In the genomic region with DNA sequence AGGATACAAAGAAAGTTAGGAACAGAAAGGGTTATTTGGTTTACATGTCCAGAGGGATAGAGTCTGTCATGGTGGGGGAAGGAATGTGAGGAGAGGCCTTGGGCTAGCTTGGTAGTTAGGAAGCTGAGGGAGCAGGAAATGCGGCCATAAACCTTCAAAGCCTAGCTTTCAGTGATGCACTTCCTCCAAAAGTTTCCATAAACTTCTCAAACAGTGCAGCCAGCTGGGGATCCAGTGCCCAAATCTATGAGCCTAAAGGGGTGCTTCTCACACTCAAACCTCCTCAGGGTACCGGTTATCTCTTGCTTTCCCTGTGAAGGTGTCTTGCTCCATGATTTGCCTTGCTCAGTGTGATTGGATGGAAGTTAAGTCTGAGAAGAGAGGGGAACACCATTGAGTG, we compare ENCODE assay signal across 25 mouse cellular contexts. TPM values are rescaled to one million over a fixed set of nuclear protein-coding genes. Genes with fewer than 3 reads are reported as not detected.
DNase-seq lines count a peak whose midpoint lies in the region; ATAC-seq lines count a peak whose summit lies in the region.
"Had no signal": no experiment of that assay in that cellular context is flagged by ENCODE, and none has a peak within 500 bp of the region (broad histone marks: within the 10 kb centered on the region; RNA-seq: fewer than 3 reads in every experiment).

No protein-coding gene starts in this region.

- no peak overlapping the region for H3K9ac ChIP-seq in kidney, embryonic 16.5 days (replicated peaks; ENCODE audit: low read length)
- H3K9ac ChIP-seq in neural tube, embryonic 11.5 days (ENCODE audit: low read length) = no peak overlapping the region
- H3K9ac ChIP-seq in limb, embryonic 12.5 days (replicated peaks) = no peak overlapping the region
- H3K9ac ChIP-seq: forebrain, postnatal 0 days; heart, embryonic 15.5 days; hindbrain, embryonic 15.5 days; liver, embryonic 14.5 days; midbrain, embryonic 15.5 days; neural tube, embryonic 15.5 days had no signal

- H3K4me3 ChIP-seq in kidney, embryonic 16.5 days (ENCODE audit: low read length) = no peak overlapping the region
- no peak overlapping the region for H3K4me3 ChIP-seq in neural tube, embryonic 11.5 days (ENCODE audit: low read depth, low read length)
- no peak overlapping the region for H3K4me3 ChIP-seq in limb, embryonic 12.5 days (replicated peaks)
- H3K4me3 ChIP-seq: heart, embryonic 15.5 days; hindbrain, embryonic 15.5 days; left cerebral cortex, adult 2 months; midbrain, embryonic 15.5 days; neural tube, embryonic 15.5 days had no signal

- 72% methylated on average over 2 of the region's 2 CpGs for WGBS in kidney, embryonic 16.5 days
- WGBS in neural tube, embryonic 11.5 days = 85% methylated on average over 2 of the region's 2 CpGs
- WGBS in limb, embryonic 12.5 days = 57% methylated on average over 2 of the region's 2 CpGs

- intact Hi-C loops in left cerebral cortex, postnatal 4 days (cut with DNase I) = no loop called here

- peak overlapping the region; percentile 14; the same call in 1 of the 2 replicates for H3K27ac ChIP-seq in kidney, embryonic 16.5 days (ENCODE audit: low read length)
- H3K27ac ChIP-seq in neural tube, embryonic 11.5 days (ENCODE audit: low read depth, low read length) = 0 out of 2 replicates have a peak overlapping the region, but pooled peaks have one; percentile 3
- peak overlapping the region; percentile 31; the same call in 1 of the 2 replicates for H3K27ac ChIP-seq in limb, embryonic 12.5 days
- H3K27ac ChIP-seq: heart, embryonic 15.5 days; hindbrain, embryonic 15.5 days; left cerebral cortex, adult 2 months; liver, embryonic 14.5 days; midbrain, embryonic 15.5 days; neural tube, embryonic 15.5 days had no signal

- no peak for ATAC-seq in kidney, embryonic 16.5 days (ENCODE audit: low FRiP score, low TSS enrichment)
- no peak for ATAC-seq in neural tube, embryonic 11.5 days (ENCODE audit: insufficient read depth, low FRiP score, low TSS enrichment)
- ATAC-seq in limb, embryonic 12.5 days (ENCODE audit: insufficient number of reproducible peaks, insufficient read depth, low FRiP score, low TSS enrichment, low read depth) = no peak
- ATAC-seq: forebrain, postnatal 0 days; intestine, embryonic 16.5 days; midbrain, embryonic 15.5 days; Patski had no signal

- H3K4me1 ChIP-seq in kidney, embryonic 16.5 days (ENCODE audit: insufficient read depth, low read length) = peaks cover 17% of the 10 kb centered on the region
- peaks cover 5% of the 10 kb centered on the region; the same call in 1 of the 2 replicates for H3K4me1 ChIP-seq in neural tube, embryonic 11.5 days (ENCODE audit: control insufficient read depth, insufficient read depth, low read length)
- peaks cover 27% of the 10 kb centered on the region for H3K4me1 ChIP-seq in limb, embryonic 12.5 days (replicated peaks)

- H3K9me3 ChIP-seq in kidney, embryonic 16.5 days (ENCODE audit: low read length) = no peaks in the 10 kb centered on the region
- no peaks in the 10 kb centered on the region for H3K9me3 ChIP-seq in neural tube, embryonic 11.5 days (ENCODE audit: control insufficient read depth, low read length)
- H3K9me3 ChIP-seq in limb, embryonic 12.5 days = no peaks in the 10 kb centered on the region
- H3K9me3 ChIP-seq: G1E; heart, embryonic 15.5 days; hindbrain, embryonic 15.5 days; midbrain, embryonic 15.5 days; neural tube, embryonic 15.5 days had no signal

- H3K4me2 ChIP-seq in kidney, embryonic 16.5 days (replicated peaks; ENCODE audit: low read depth, low read length) = no peak overlapping the region
- no peak overlapping the region for H3K4me2 ChIP-seq in neural tube, embryonic 11.5 days (ENCODE audit: low read depth)
- H3K4me2 ChIP-seq in limb, embryonic 12.5 days = no peak overlapping the region
- H3K4me2 ChIP-seq: heart, embryonic 15.5 days; hindbrain, embryonic 15.5 days; midbrain, embryonic 15.5 days; neural tube, embryonic 15.5 days had no signal

- H3K27me3 ChIP-seq in kidney, embryonic 16.5 days (ENCODE audit: insufficient read depth, low read length) = no peaks in the 10 kb centered on the region
- H3K27me3 ChIP-seq in neural tube, embryonic 11.5 days (ENCODE audit: control insufficient read depth, insufficient read depth, low read length) = no peaks in the 10 kb centered on the region
- no peaks in the 10 kb centered on the region for H3K27me3 ChIP-seq in limb, embryonic 12.5 days
- H3K27me3 ChIP-seq: CH12.LX; heart, embryonic 15.5 days; hindbrain, embryonic 15.5 days; midbrain, embryonic 15.5 days; neural tube, embryonic 15.5 days; Patski had no signal

- 0 out of 2 replicates have a peak, but pooled peaks cover 3% of the 10 kb centered on the region for H3K36me3 ChIP-seq in kidney, embryonic 16.5 days (ENCODE audit: insufficient read depth, low read length)
- no peaks in the 10 kb centered on the region for H3K36me3 ChIP-seq in neural tube, embryonic 11.5 days (ENCODE audit: control insufficient read depth, insufficient read depth, low read length)
- H3K36me3 ChIP-seq in limb, embryonic 12.5 days = no peaks in the 10 kb centered on the region; the same call in 1 of the 2 replicates
- H3K36me3 ChIP-seq: G1E; heart, embryonic 15.5 days; hindbrain, embryonic 15.5 days; midbrain, embryonic 15.5 days; neural tube, embryonic 15.5 days had no signal

- no peak for DNase-seq in kidney, postnatal 36 days
- no peak for DNase-seq in neural tube, embryonic 11.5 days (ENCODE audit: low spot score)
- no peak for DNase-seq in neural tube, embryonic 10.5 days (ENCODE audit: extremely low spot score, low spot score)
- DNase-seq in T-cell, adult 2 months (ENCODE audit: low spot score) = peak; percentile 40
- no peak for DNase-seq in adrenal gland, adult 8-10 months
- no peak for DNase-seq in left cerebral cortex, postnatal 4 days
- DNase-seq: adrenal gland, adult 2 months; cerebellum, adult 11-12 months; cerebellum, postnatal 10 days; forebrain, postnatal 0 days; right cerebral cortex, adult 18-20 months; right cerebral cortex, postnatal 4 days; thymus, adult 18-20 months had no signal

RNA-seq across cellular contexts. Expression of a gene that starts 5.6 kb away (rescaled TPM):
- 1,506 and 1,750 TPM in 2 replicates for polyA plus RNA-seq in kidney, embryonic 16.5 days (2015; fragmentation: Nextera tagmentation; extraction: Ambion mirVana)
- polyA plus RNA-seq in neural tube, embryonic 11.5 days (2014; fragmentation: Nextera tagmentation; extraction: Ambion mirVana) = 3,130 and 3,517 TPM in 2 replicates
- 3,675 and 3,954 TPM in 2 replicates for polyA plus RNA-seq in limb, embryonic 12.5 days (2016; fragmentation: Nextera tagmentation; extraction: Ambion mirVana)
- 100 to 1,000 TPM in 3 of 4 experiments, 10 to 100 TPM in 1; 94.6 to 217 (median 164) TPM for total RNA-seq in adrenal gland, adult 8-10 months (2022)
- 1,000 to 10,000 TPM; 2,786 to 2,903 TPM for total RNA-seq in left cerebral cortex, postnatal 4 days (2021)

RNA-seq across cellular contexts. Expression of a gene that starts 53.2 kb away (rescaled TPM):
- polyA plus RNA-seq in kidney, embryonic 16.5 days (2015; fragmentation: Nextera tagmentation; extraction: Ambion mirVana) = 28.0 and 28.9 TPM in 2 replicates
- 40.0 and 48.6 TPM in 2 replicates for polyA plus RNA-seq in neural tube, embryonic 11.5 days (2014; fragmentation: Nextera tagmentation; extraction: Ambion mirVana)
- 41.6 and 55.1 TPM in 2 replicates for polyA plus RNA-seq in limb, embryonic 12.5 days (2016; fragmentation: Nextera tagmentation; extraction: Ambion mirVana)
- 10 to 100 TPM; 70.8 to 89.2 (median 76.8) TPM for total RNA-seq in adrenal gland, adult 8-10 months (2022)
- total RNA-seq in left cerebral cortex, postnatal 4 days (2021) = 10 to 100 TPM; 68.4 to 73.0 TPM
